Mouse (Mus musculus) C2C12 (cell line): ENCODE results near the gene Gm49711.

Experiments
- CEBPB ChIP-seq: IDR thresholded peaks from one replicate; pipeline ENCODE4 v1.6.1; 2011; ENCODE audit warnings: low read depth, mild to moderate bottlenecking, control low read depth, moderate library complexity
- CTCF ChIP-seq: IDR thresholded peaks from one replicate; pipeline ENCODE4 v1.5.1; 2011; ENCODE audit not compliant: control insufficient read depth, insufficient read depth, insufficient read length
- MYOD1 ChIP-seq: IDR thresholded peaks from one replicate; pipeline ENCODE4 v1.6.1; 2011; ENCODE audit warnings: low read depth; ENCODE audit not compliant: control insufficient read depth, insufficient read length
- MYOG ChIP-seq: IDR thresholded peaks from one replicate; pipeline ENCODE4 v1.6.1; 2011; ENCODE audit not compliant: control insufficient read depth, insufficient read length; ENCODE audit errors: extremely low read depth
- USF1 ChIP-seq: IDR thresholded peaks from one replicate; pipeline ENCODE4 v1.6.1; 2011; ENCODE audit warnings: low read depth, mild to moderate bottlenecking, control low read depth, moderate library complexity

- no peak for TF ChIP-seq CTCF
- no peak for TF ChIP-seq MYOG
- no peak for TF ChIP-seq CEBPB
- no peak for TF ChIP-seq USF1
- TF ChIP-seq MYOD1 = no peak
These were observed 18.1 kb upstream of the Gm49711 start for GRCm38 (mm10) chr16:92039966-92040365.
